ENCODE assay signal across 8 mouse cellular contexts in the genomic region with DNA sequence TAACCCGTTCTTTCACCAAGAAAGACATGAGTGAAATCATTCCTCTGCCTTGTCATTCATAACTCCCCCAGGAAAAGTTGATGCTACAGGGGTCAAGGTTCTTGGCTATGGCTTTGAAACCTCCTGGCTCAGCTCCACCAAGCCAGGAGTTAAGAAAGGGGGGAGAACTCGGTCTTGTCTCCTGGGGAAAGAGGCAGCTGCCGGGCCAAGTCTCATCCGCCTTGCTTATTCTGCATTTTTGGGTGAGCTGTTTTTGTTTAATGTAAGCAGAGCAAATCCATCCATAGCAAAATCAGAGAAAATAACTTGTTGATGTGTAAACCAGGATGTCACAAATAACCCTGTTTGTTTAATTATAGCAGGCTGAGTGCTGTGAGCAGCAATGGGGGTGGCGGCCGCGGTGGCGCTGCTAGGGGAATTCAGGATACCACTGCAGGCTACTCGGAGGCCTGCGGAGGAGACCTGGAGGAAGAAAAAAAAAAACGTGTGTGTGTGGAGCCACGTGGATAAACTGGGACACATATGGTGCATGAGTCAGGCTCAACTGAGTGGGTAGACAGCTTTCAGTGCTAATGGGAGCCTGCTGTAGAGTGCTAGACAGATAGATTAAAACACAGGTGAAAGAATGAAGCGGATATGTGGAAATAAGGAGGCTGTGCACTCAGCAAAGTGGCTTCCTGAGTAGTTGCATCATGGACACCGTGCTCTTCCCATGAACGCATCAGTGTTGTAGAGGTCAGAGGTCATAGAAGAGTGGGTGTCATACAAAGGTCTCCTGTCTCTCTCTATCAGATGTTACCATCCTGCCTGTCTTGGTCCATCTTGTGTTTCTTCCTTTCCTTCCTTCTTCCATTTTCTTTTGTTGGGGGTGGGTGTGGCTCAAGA.
DNase-seq lines count a peak whose midpoint lies in the region; ATAC-seq lines count a peak whose summit lies in the region.

No protein-coding gene starts in this region.

- DNase-seq in left cerebral cortex, adult 11 months (ENCODE audit: low spot score) = peak; percentile 70
- no peak for DNase-seq in left cerebral cortex, postnatal 4 days
- peak; percentile 27 for DNase-seq in cerebellum, adult 11-12 months
- peak; percentile 32 to 40 for DNase-seq in heart, postnatal 10 days
- peak; percentile 75 to 83 for DNase-seq in left cerebral cortex, postnatal 14 days (ENCODE audit: low spot score in 2 of 2)
- no peak for DNase-seq in B cell, adult 2 months
- DNase-seq in embryo, embryonic 11 days = no peak

- intact Hi-C loops in left cerebral cortex, postnatal 4 days (cut with DNase I) = no loop called here
- intact Hi-C loops in heart, postnatal 10 days (cut with DNase I) = no loop called here
- intact Hi-C loops in left cerebral cortex, postnatal 14 days (cut with DNase I) = no loop called here

- no peak for ATAC-seq in erythroid progenitor cell, adult 5-6 weeks (replicated peaks; ENCODE audit: low FRiP score, poor library complexity, severe bottlenecking)

Comparison
In these comparisons a context has a peak if more than half of its experiments do, and no peak if none do; other contexts are left out.
1. DNase-seq: peak in left cerebral cortex, adult 11 months (single experiment), cerebellum, adult 11-12 months (single experiment), heart, postnatal 10 days (2 of 2) and left cerebral cortex, postnatal 14 days (2 of 2); none in left cerebral cortex, postnatal 4 days (single experiment), B cell, adult 2 months (0 of 2) and embryo, embryonic 11 days (single experiment).